Mouse (Mus musculus): ENCODE data around the gene Kif16b. TPM values are rescaled to one million over a fixed set of nuclear protein-coding genes. Genes with fewer than 3 reads are reported as not detected.

Gene Kif16b
- total RNA-seq, 2 experiments from 2014 or later: 10.3 to 11.8 TPM

DNA sequence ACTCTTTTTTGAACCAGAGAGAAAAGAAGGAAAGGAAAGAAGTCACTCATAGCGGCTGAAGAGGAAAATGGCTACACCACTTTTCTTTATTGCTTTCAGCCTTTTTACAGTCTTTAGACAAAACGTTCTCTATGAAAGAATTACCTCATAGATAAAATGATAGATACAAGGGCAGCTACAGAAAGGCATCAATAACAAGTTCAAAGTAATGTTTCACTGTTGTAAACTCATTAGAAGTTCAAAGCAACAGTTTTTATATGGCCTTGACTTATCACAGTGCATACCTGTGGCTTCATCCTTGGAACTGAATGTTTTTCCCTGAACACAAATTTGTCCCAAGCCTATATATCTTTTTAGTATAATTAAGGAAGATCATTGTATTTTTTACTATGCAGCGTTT lies 62.6 kb downstream of the Kif16b start:
- Histone ChIP-seq H3K27ac (no peak overlapping the region), H3K4me3 (no peak overlapping the region)
- no peak for DNase-seq (ENCODE audit: low spot score in 2 of 2)
- no peak for TF ChIP-seq CTCF (conservative IDR thresholded peaks at IDR 0.05)

DNA sequence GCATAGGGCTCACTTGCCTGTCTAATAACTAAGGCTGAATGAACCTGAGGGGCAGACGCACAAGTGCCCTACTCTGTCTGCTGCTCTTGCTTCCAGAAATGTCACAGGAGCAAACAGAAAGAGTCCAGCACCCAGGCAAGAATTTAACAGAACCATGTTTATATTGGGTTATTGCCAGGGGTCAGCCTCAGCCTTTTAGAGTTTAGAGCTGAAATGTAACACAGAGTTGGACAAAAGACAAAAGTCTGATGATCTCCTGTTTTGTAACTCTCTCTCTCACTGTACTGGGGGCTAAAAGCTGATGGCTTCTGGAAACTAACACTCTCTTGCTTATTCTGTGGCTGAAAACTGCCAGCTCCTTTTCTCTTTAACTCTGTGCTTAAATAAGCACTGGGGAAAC lies 63.2 kb downstream of the Kif16b start:
- no peak overlapping the region for H3K4me3 ChIP-seq
- DNase-seq (ENCODE audit: low spot score in 2 of 2): no peak
- TF ChIP-seq CTCF (conservative IDR thresholded peaks at IDR 0.05): no peak
- no peak overlapping the region for H3K27ac ChIP-seq

DNA sequence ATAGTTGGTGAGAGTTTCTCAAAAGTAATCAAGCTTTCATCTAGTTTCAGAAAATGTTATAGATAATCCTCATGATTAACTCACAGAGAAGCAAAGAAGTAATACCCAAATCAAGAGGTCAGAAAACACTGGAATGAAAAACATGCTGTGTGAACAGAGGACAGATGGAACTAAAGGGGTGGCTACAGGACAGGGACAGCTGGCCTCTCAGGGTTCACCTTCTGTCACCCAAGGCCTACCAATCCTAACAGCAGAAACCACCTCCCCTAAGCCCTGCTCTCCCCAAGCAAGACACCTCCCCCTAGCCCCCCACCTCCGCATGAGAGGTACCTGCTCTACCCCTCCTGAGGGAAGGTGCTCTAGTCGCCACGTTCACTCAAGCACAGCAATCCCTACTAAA lies 66.6 kb downstream of the Kif16b start:
- no peak for DNase-seq (ENCODE audit: low spot score in 2 of 2)
- TF ChIP-seq CTCF (conservative IDR thresholded peaks at IDR 0.05): no peak

DNA sequence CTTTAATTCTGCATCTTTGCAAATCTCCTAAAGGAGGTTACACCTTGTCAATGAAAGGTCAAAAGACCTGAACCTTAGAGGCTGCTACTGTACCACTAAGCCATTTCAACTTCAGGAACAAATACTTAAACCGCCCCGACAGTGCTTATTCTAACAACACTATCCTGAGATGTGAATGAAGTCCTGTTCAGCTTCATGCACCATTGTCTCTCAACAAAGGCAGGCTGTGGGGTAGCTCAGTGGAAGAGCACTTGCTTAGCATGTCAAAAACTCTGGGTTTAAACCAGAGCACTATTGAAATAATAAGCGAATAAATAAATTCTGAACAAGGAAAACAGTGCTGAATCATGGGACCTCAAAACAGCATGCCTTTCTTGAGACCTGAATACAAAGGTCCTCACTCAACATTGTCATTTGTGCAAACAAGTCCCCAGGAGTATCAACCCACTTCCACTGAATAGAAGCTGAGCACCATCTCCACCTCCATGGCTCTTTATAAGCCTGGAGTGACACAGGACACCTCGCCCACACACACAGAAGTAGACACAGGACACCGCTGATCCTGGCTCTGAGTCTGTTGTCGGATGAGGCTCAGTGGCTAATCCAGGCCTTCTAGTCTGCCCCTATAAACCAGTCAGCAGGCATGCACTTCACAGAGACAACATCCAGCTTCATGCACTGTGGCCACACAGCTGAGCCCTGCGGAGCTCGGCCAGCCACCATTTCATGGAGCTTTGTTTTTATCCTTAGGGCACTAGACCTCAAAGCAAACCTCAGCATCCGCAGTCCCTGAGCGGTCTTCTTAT lies 68.5 kb downstream of the Kif16b start:
- no peak overlapping the region for H3K4me3 ChIP-seq
- TF ChIP-seq CTCF (conservative IDR thresholded peaks at IDR 0.05): no peak

More for the DNA sequence above, 66.6 kb downstream of the Kif16b start:
- no peak overlapping the region for H3K4me3 ChIP-seq
- no peak overlapping the region for H3K27ac ChIP-seq

DNA sequence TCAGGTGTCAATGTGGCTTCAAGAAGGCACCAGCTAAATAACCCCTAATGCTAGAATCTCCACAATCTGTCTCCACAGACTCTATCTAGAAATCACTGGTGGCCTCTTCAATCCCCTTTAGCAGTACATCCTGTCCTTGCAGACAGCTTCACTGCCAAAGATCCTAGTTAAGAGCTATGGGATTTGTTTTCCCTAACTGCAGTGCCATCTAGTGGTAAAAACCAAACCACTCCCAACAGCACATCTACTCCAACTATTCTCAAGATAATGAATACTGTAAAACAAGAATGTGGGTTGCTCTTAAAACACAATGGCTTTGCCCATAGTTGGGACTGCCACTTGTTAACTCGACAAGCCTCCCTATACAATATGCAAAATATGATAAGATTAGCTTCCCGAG lies 88.3 kb downstream of the Kif16b start:
- no peak overlapping the region for H3K4me3 ChIP-seq
- peak; percentile 97 for TF ChIP-seq CTCF (conservative IDR thresholded peaks at IDR 0.05)
- peak; percentile 55 to 63 for DNase-seq (ENCODE audit: low spot score in 2 of 2)
- H3K27ac ChIP-seq: no peak overlapping the region

More for the DNA sequence above, 68.5 kb downstream of the Kif16b start:
- H3K27ac ChIP-seq: no peak overlapping the region
- no peak for DNase-seq (ENCODE audit: low spot score in 2 of 2)

DNA sequence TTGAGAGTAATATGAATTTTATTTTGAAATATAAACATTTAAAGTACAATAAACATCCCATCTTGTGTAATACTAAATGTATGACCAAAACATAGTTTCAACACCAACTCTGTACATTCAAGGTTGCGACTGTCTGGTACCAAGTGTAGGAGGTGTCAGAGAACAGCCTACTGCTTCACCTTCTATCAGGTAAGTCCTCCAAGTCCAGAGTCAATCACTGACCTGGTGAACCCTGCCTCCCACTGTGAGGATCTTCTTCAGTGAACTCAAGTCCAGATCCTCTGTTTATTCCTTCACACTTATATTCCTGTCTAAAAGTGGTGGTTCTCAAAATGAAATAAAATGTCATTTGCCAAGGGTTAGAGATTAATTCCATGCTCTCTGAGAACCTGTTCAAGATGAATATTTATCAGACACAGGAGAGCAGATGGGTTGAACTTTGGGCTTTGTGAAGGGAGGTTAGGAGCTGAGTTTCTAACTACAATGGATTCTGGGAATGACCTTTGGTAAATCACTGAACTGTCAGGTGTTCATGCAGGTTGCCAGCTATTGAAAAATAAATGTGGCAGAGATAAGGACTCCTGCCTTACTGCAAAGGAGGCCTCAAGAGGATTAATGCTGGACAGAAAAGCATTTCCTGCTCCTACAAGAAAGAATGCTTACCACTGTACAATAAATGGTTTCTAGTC lies 97.4 kb downstream of the Kif16b start:
- no peak for DNase-seq (ENCODE audit: low spot score in 2 of 2)
- no peak overlapping the region for H3K4me3 ChIP-seq
- H3K27ac ChIP-seq: no peak overlapping the region
- no peak for TF ChIP-seq CTCF (conservative IDR thresholded peaks at IDR 0.05)

DNA sequence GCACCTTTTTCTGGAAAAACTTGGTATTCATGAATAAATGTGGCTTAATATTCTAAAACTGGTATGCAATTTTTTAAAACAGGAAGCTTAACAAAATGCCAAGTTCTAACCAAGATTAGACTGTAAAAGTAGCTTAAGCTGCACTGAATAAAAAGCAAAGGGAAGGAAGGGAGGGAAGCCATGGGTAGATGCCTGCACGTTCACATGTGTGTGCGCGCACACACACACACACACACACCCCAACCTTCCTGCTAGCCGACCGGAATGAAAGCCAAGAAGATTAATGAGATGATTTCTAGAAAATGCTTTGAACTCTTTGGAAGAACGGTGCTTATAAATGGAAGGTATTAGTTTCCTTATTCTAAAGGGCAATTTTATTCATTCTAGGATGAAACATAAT lies 104.0 kb downstream of the Kif16b start:
- H3K27ac ChIP-seq: no peak overlapping the region
- TF ChIP-seq CTCF (conservative IDR thresholded peaks at IDR 0.05): no peak
- no peak overlapping the region for H3K4me3 ChIP-seq

DNA sequence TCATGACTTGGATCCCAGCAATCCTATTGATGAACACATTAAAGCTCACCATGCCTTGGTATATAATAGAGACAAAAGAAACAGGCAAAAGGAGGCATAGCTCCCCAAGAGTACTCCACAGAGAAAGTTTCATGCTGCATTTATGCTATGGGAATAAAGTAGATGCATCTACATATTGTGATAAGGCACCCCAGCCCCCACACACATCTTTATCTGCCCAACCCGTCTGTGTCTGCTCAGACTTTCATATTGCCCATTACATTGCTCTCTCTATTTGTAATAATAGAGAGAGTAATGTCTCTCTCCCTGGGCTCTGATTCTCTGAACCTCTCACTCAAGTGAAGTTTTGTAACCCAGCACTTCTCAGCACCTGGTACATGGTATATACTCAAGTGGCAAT lies 126.0 kb downstream of the Kif16b start:
- Histone ChIP-seq H3K27ac (no peak overlapping the region), H3K4me3 (no peak overlapping the region)
- DNase-seq (ENCODE audit: low spot score in 2 of 2): no peak
- TF ChIP-seq CTCF (conservative IDR thresholded peaks at IDR 0.05): no peak

More for the DNA sequence above, 104.0 kb downstream of the Kif16b start:
- no peak for DNase-seq (ENCODE audit: low spot score in 2 of 2)

DNA sequence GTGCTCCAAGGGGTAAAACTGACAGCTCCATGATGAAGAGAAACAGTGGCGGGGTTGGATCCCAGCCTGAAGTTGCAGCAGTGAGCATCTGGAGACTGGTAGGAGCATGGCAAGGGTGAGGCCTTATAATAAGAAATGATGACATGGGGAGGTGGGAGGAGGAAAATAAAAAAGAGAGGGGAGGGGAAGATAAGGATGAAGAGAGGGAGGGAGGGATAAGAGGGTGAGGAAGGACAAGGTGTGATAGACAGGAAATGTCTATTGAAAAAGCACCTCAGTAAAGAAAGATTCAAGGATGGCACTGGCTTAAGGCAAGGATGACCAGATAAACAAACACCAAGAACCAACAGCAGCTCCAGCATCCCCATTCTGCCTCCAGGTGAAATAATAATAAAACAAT lies 126.6 kb downstream of the Kif16b start:
- TF ChIP-seq CTCF (conservative IDR thresholded peaks at IDR 0.05): no peak
- no peak for DNase-seq (ENCODE audit: low spot score in 2 of 2)
- H3K27ac ChIP-seq: no peak overlapping the region
- H3K4me3 ChIP-seq: no peak overlapping the region

DNA sequence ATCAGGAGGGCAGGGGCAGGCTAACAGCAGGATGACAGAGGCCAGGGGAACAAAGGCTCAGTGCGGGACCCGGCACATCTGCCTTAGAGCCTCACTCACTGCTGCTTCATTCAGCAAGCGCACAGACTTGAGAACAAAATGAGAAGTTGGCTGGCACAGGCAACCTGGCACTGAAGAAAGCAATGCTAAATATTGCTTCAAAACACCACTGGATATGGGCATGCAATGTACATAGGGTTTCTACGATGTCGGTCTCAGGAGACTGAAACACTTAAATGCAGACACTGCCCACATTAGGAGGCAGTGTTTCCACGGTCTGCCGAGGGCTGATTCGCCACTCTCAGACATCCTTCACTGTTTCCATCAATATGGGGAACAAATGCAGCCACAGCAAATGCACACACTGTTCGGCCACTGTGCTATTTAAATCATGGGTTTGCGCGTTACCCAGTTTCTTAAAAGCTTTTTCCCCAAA lies 131.6 kb downstream of the Kif16b start:
- TF ChIP-seq CTCF (conservative IDR thresholded peaks at IDR 0.05): no peak
- no peak for DNase-seq (ENCODE audit: low spot score in 2 of 2)
- H3K27ac ChIP-seq: no peak overlapping the region
- no peak overlapping the region for H3K4me3 ChIP-seq

DNA sequence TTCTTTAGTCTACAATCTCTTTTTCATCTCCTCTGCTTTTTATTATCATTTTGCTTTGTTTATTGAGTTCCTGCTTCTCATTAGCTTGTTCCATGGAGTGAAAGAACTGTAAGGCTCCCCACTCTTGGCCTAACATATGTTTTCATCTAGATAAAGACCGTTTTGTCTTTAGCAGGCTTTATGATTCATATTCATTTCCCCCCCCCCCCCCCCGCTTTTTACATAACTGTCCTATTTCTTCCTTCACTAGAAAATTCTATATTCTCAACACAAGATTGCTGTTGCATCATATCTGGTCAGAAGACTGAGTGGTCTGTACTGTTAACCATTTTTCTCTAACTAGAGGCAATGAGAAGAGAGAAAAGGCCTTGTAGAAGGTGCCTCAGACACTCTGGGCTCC lies 137.1 kb downstream of the Kif16b start:
- DNase-seq (ENCODE audit: low spot score in 2 of 2): no peak
- no peak for TF ChIP-seq CTCF (conservative IDR thresholded peaks at IDR 0.05)
- H3K4me3 ChIP-seq: no peak overlapping the region
- no peak overlapping the region for H3K27ac ChIP-seq

DNA sequence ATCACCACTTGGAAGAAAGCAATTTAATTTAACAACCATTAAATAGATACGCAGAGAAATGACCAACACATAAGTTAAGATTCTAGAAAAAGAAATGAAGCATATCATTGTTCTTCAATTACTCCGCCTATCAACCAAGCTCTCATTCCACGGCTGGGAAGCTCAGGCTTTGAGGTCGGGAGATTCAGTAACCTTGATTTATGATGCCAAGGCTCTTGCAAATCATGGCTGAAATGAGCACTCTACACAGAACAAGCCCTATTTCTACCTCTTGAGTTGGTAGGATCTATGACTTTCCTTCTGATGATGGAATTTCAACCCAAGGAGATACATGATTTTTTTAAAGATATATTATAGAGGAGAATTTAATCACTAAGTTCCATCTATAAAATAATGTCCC lies 140.5 kb downstream of the Kif16b start:
- Histone ChIP-seq H3K27ac (no peak overlapping the region), H3K4me3 (no peak overlapping the region)
- no peak for DNase-seq (ENCODE audit: low spot score in 2 of 2)
- TF ChIP-seq CTCF (conservative IDR thresholded peaks at IDR 0.05): no peak

DNA sequence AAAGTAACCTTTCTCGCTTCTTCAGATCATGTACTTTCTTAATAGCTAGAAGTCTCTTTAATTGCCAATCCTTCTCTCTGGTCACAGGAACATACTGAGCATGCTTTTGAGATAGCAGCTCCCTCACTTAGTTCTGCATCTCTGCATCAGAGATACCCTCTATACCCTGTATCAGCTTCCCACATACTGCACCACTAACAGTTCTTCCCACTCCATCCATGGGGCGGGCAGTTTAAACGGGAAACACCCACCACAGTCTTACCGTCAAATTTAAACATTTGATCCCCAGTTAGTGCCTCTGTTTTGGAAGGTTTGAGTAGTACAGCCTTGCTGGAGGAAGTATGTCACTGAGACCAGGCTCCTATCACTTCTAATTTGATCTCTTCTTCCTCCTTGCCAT lies 142.1 kb downstream of the Kif16b start:
- TF ChIP-seq CTCF (conservative IDR thresholded peaks at IDR 0.05): no peak
- Histone ChIP-seq H3K27ac (no peak overlapping the region), H3K4me3 (no peak overlapping the region)
- no peak for DNase-seq (ENCODE audit: low spot score in 2 of 2)
